Mouse (Mus musculus) hindbrain, embryonic 11.5 days (tissue): ENCODE results near the gene Zfp106. TPM values are rescaled to one million over a fixed set of nuclear protein-coding genes. Genes with fewer than 3 reads are reported as not detected.
"Not testable (repeated sequence)": the region's sequence is repeated elsewhere in the genome, so short reads cannot be mapped to it uniquely, and the experiment has no call there.

Experiments
- ATAC-seq: fragments of 200-750 bp; cut with Nextera tagmentation; 2 replicates; pipeline ENCODE4 v1.8.0; 2017; ENCODE audit warnings: mild to moderate bottlenecking, moderate TSS enrichment, moderate library complexity; ENCODE audit not compliant: low FRiP score
- DNase-seq: peaks from one replicate; pipeline ENCODE4 v3.0.0-alpha.2; 2015; ENCODE audit warnings: low spot score
- H3K27ac ChIP-seq: fragments of 300-500 bp; sonication (generic); 2 replicates; pipeline ENCODE4 v1.5.1; 2014; ENCODE audit warnings: mild to moderate bottlenecking, low read depth, low read length
- H3K27me3 ChIP-seq: fragments of 300-500 bp; sonication (generic); 2 replicates; pipeline ENCODE4 v1.6.1; 2014; ENCODE audit warnings: mild to moderate bottlenecking, low read length, moderate library complexity, mixed read lengths; ENCODE audit not compliant: control insufficient read depth, insufficient read depth
- H3K36me3 ChIP-seq: fragments of 300-500 bp; sonication (generic); 2 replicates; pipeline ENCODE4 v1.6.1; 2014; ENCODE audit warnings: mild to moderate bottlenecking, low read length, moderate library complexity, mixed read lengths; ENCODE audit not compliant: control insufficient read depth, insufficient read depth
- H3K4me1 ChIP-seq: fragments of 300-500 bp; sonication (generic); replicated peaks from 2 replicates; pipeline ENCODE4 v1.6.1; 2014; ENCODE audit warnings: low read length, mixed read lengths; ENCODE audit not compliant: control insufficient read depth, insufficient read depth
- H3K4me2 ChIP-seq: fragments of 300-500 bp; sonication (generic); replicated peaks from 2 replicates; pipeline ENCODE4 v1.6.1; 2014; ENCODE audit warnings: mild to moderate bottlenecking, low read depth, low read length
- H3K4me3 ChIP-seq: fragments of 300-500 bp; sonication (generic); 2 replicates; pipeline ENCODE4 v1.5.1; 2014; ENCODE audit warnings: low read depth, low read length
- H3K9ac ChIP-seq: fragments of 300-500 bp; sonication (generic); 2 replicates; pipeline ENCODE4 v1.6.1; 2014; ENCODE audit warnings: low read depth, low read length
- H3K9me3 ChIP-seq: fragments of 300-500 bp; sonication (generic); 2 replicates; pipeline ENCODE4 v1.6.1; 2016; ENCODE audit warnings: low read length; ENCODE audit not compliant: control insufficient read depth
- WGBS: fragments of 180-500 bp; shearing (Covaris S2); extraction: QIAGEN DNeasy Blood & Tissue Kit; methylation state at CpG from one replicate; pipeline ENCODE4 v1.1.7; 2014; 5-methylcytosine and 5-hydroxymethylcytosine counted together
- polyA plus RNA-seq: library from polyadenylated mRNA; unstranded; fragments of >200 nt; fragmentation: Nextera tagmentation; extraction: Ambion mirVana; gene quantifications from 2 replicates; pipeline ENCODE4 v1.2.1, GENCODE M21; 2014

Gene Zfp106
- polyA plus RNA-seq, 1 experiment from 2014 or later: 72.6 TPM

GRCm38 (mm10) chr2:120577799-120578198 lies 14.2 kb upstream of the Zfp106 start:
- no peak overlapping the region for H3K27ac ChIP-seq
- ATAC-seq (no peak), DNase-seq (no peak)
- no peak overlapping the region for H3K4me3 ChIP-seq
- H3K9ac ChIP-seq: no peak overlapping the region
- H3K4me1 ChIP-seq: no peaks in the 10 kb centered on the region
- no peaks in the 10 kb centered on the region for H3K27me3 ChIP-seq
- no peak overlapping the region for H3K4me2 ChIP-seq
- H3K36me3 ChIP-seq: no peaks in the 10 kb centered on the region
- H3K9me3 ChIP-seq: no peaks in the 10 kb centered on the region
- WGBS: 91% methylated on average over 4 of the region's 4 CpGs

GRCm38 (mm10) chr2:120575978-120576377 lies 12.3 kb upstream of the Zfp106 start:
- Histone ChIP-seq H3K27ac (no peak overlapping the region), H3K9me3 (no peaks in the 10 kb centered on the region), H3K36me3 (no peaks in the 10 kb centered on the region), H3K9ac (no peak overlapping the region), H3K27me3 (no peaks in the 10 kb centered on the region), H3K4me3 (no peak overlapping the region), H3K4me1 (no peaks in the 10 kb centered on the region), H3K4me2 (no peak overlapping the region)
- ATAC-seq (no peak), DNase-seq (no peak)
- WGBS: 92% methylated on average over 2 of the region's 2 CpGs

GRCm38 (mm10) chr2:120575121-120575520 lies 11.5 kb upstream of the Zfp106 start:
- H3K4me3 ChIP-seq: no peak overlapping the region
- H3K9me3 ChIP-seq: no peaks in the 10 kb centered on the region
- no peak overlapping the region for H3K4me2 ChIP-seq
- 87% methylated on average over 3 of the region's 3 CpGs for WGBS
- no peak overlapping the region for H3K27ac ChIP-seq
- ATAC-seq (no peak), DNase-seq (no peak)
- H3K9ac ChIP-seq: no peak overlapping the region
- no peaks in the 10 kb centered on the region for H3K4me1 ChIP-seq
- H3K36me3 ChIP-seq: no peaks in the 10 kb centered on the region
- no peaks in the 10 kb centered on the region for H3K27me3 ChIP-seq

- H3K4me1 ChIP-seq, H3K9me3 ChIP-seq, H3K4me3 ChIP-seq, ATAC-seq, H3K27ac ChIP-seq, H3K9ac ChIP-seq, H3K27me3 ChIP-seq, H3K36me3 ChIP-seq, H3K4me2 ChIP-seq, DNase-seq: not testable (repeated sequence)
- WGBS: 94% methylated on average over 3 of the region's 3 CpGs
Observed at GRCm38 (mm10) chr2:120572161-120572560, 8.5 kb upstream of the Zfp106 start.

- Histone ChIP-seq H3K4me1 (0 out of 2 replicates have a peak, but pooled peaks cover 2% of the 10 kb centered on the region), H3K36me3 (no peaks in the 10 kb centered on the region), H3K4me3 (no peak overlapping the region), H3K27ac (no peak overlapping the region), H3K27me3 (no peaks in the 10 kb centered on the region), H3K9me3 (no peaks in the 10 kb centered on the region), H3K4me2 (no peak overlapping the region), H3K9ac (no peak overlapping the region)
- ATAC-seq: no peak
- 90% methylated on average over 3 of the region's 3 CpGs for WGBS
- no peak for DNase-seq
Observed at GRCm38 (mm10) chr2:120571081-120571480, 7.4 kb upstream of the Zfp106 start.

- H3K9me3 ChIP-seq: no peaks in the 10 kb centered on the region
- WGBS: under 1% methylated on average over 22 of the region's 22 CpGs
Observed at GRCm38 (mm10) chr2:120567798-120568320, 4.2 kb upstream of the Zfp106 start.

GRCm38 (mm10) chr2:120566886-120567797 lies 3.5 kb upstream of the Zfp106 start, which contains the start of gene Snap23:
Snap23 (plus strand) TSS chr2:120567671.
- ATAC-seq (peak; percentile 90), DNase-seq (peak; percentile 97)
- Histone ChIP-seq H3K4me1 (0 out of 2 replicates have a peak, but pooled peaks cover 2% of the 10 kb centered on the region), H3K4me2 (peak within 1 kb of the TSS; percentile 67), H3K27me3 (no peaks in the 10 kb centered on the region), H3K36me3 (no peaks in the 10 kb centered on the region), H3K27ac (peak within 1 kb of the TSS; percentile 51; the same call in 1 of the 2 replicates), H3K9me3 (no peaks in the 10 kb centered on the region), H3K4me3 (peak within 1 kb of the TSS; percentile 65), H3K9ac (peak within 1 kb of the TSS; percentile 81)
- 2% methylated on average over 42 of the region's 42 CpGs for WGBS

More at GRCm38 (mm10) chr2:120567798-120568320, 4.2 kb upstream of the Zfp106 start:
- DNase-seq: no peak
- Histone ChIP-seq H3K27me3 (no peaks in the 10 kb centered on the region), H3K9ac (peak overlapping the region; percentile 81), H3K4me2 (peak overlapping the region; percentile 67), H3K36me3 (no peaks in the 10 kb centered on the region), H3K4me1 (0 out of 2 replicates have a peak, but pooled peaks cover 2% of the 10 kb centered on the region), H3K27ac (peak overlapping the region; percentile 47; the same call in 1 of the 2 replicates), H3K4me3 (peak overlapping the region; percentile 65)
- peak; percentile 82 for ATAC-seq

GRCm38 (mm10) chr2:120565363-120565762 lies 1.7 kb upstream of the Zfp106 start:
- Histone ChIP-seq H3K9me3 (no peaks in the 10 kb centered on the region), H3K9ac (no peak overlapping the region), H3K4me1 (0 out of 2 replicates have a peak, but pooled peaks cover 2% of the 10 kb centered on the region), H3K4me3 (no peak overlapping the region), H3K4me2 (no peak overlapping the region), H3K36me3 (no peaks in the 10 kb centered on the region), H3K27me3 (no peaks in the 10 kb centered on the region), H3K27ac (no peak overlapping the region)
- DNase-seq: no peak
- no peak for ATAC-seq
- 88% methylated on average over 2 of the region's 2 CpGs for WGBS
